Mouse (Mus musculus) forebrain, embryonic 10.5 days (tissue): ENCODE data around the gene Edf1. TPM values are rescaled to one million over a fixed set of nuclear protein-coding genes. Genes with fewer than 3 reads are reported as not detected.

Experiments used
- DNase-seq: peaks from one replicate; pipeline ENCODE4 v3.0.0-alpha.2; 2017; ENCODE audit warnings: low spot score; ENCODE audit errors: extremely low spot score
- H3K27ac ChIP-seq: fragments of 300-500 bp; sonication (generic); 2 replicates; pipeline ENCODE4 v1.5.1; 2016; ENCODE audit warnings: mild to moderate bottlenecking
- H3K27me3 ChIP-seq: fragments of 300-500 bp; sonication (generic); 2 replicates; pipeline ENCODE4 v1.6.1; 2016; ENCODE audit warnings: mild to moderate bottlenecking; ENCODE audit not compliant: poor library complexity, severe bottlenecking
- H3K36me3 ChIP-seq: fragments of 300-500 bp; sonication (generic); replicated peaks from 2 replicates; pipeline ENCODE4 v1.6.1; 2016; ENCODE audit warnings: mild to moderate bottlenecking, moderate library complexity
- H3K4me1 ChIP-seq: fragments of 300-500 bp; sonication (generic); 2 replicates; pipeline ENCODE4 v1.6.1; 2016
- H3K4me3 ChIP-seq: fragments of 300-500 bp; sonication (generic); 2 replicates; pipeline ENCODE4 v1.5.1; 2016; ENCODE audit warnings: mild to moderate bottlenecking, moderate library complexity
- H3K9me3 ChIP-seq: fragments of 300-500 bp; sonication (generic); 2 replicates; pipeline ENCODE4 v1.6.1; 2016; ENCODE audit warnings: mild to moderate bottlenecking, moderate library complexity
- WGBS: fragments of 180-500 bp; shearing (Covaris S2); methylation state at CpG from one replicate; pipeline ENCODE4 v1.1.7; 2016; 5-methylcytosine and 5-hydroxymethylcytosine counted together
- polyA plus RNA-seq: library from polyadenylated mRNA; unstranded; fragments of >200 nt; fragmentation: Nextera tagmentation; extraction: Ambion mirVana; gene quantifications from 2 replicates; pipeline ENCODE4 v1.2.1, GENCODE M21; 2016

Gene Edf1
- polyA plus RNA-seq, 1 experiment from 2014 or later, result 341 TPM

GRCm38 (mm10) chr2:25580621-25581101, 23.0 kb downstream of the Edf1 start:
- DNase-seq, result no peak
- peaks cover 60% of the 10 kb centered on the region for H3K27me3 ChIP-seq
- H3K36me3 ChIP-seq, result peaks cover 34% of the 10 kb centered on the region
- H3K9me3 ChIP-seq, result no peaks in the 10 kb centered on the region
- no peak overlapping the region for H3K27ac ChIP-seq
- whole genome bisulfite sequencing, result 56% methylated on average over 6 of the region's 6 CpGs
- H3K4me1 ChIP-seq, result peaks cover 67% of the 10 kb centered on the region
- H3K4me3 ChIP-seq, result no peak overlapping the region

GRCm38 (mm10) chr2:25581294-25581864, 23.7 kb downstream of the Edf1 start, which contains the start of gene Ajm1:
Gene Ajm1, minus strand, starts transcription at chr2:25581757.
- no peaks in the 10 kb centered on the region for H3K9me3 ChIP-seq
- H3K27ac ChIP-seq, result no peak within 1 kb of the TSS
- DNase-seq, result peak; percentile 71
- peak within 1 kb of the TSS; percentile 42 for H3K4me3 ChIP-seq
- WGBS, result 9% methylated on average over 19 of the region's 19 CpGs
- H3K4me1 ChIP-seq, result peaks cover 62% of the 10 kb centered on the region
- peaks cover 52% of the 10 kb centered on the region for H3K27me3 ChIP-seq
- H3K36me3 ChIP-seq, result peaks cover 41% of the 10 kb centered on the region

GRCm38 (mm10) chr2:25581901-25582301, 24.3 kb downstream of the Edf1 start:
- no peaks in the 10 kb centered on the region for H3K9me3 ChIP-seq
- H3K4me3 ChIP-seq, result peak overlapping the region; percentile 42; the same call in 1 of the 2 replicates
- H3K27ac ChIP-seq, result no peak overlapping the region
- peaks cover 46% of the 10 kb centered on the region for H3K36me3 ChIP-seq
- H3K27me3 ChIP-seq, result peaks cover 47% of the 10 kb centered on the region
- 44% methylated on average over 6 of the region's 6 CpGs for WGBS
- H3K4me1 ChIP-seq, result peaks cover 60% of the 10 kb centered on the region
- no peak for DNase-seq

- peaks cover 53% of the 10 kb centered on the region for H3K36me3 ChIP-seq
- 70% methylated on average over 12 of the region's 12 CpGs for WGBS
- peaks cover 53% of the 10 kb centered on the region for H3K4me1 ChIP-seq
- no peaks in the 10 kb centered on the region for H3K9me3 ChIP-seq
- H3K27ac ChIP-seq, result no peak overlapping the region
- DNase-seq, result no peak
- H3K4me3 ChIP-seq, result no peak overlapping the region
- H3K27me3 ChIP-seq, result peaks cover 40% of the 10 kb centered on the region
Measured at GRCm38 (mm10) chr2:25582466-25583119, 24.9 kb downstream of the Edf1 start.

- H3K27ac ChIP-seq, result no peak overlapping the region
- peaks cover 35% of the 10 kb centered on the region for H3K27me3 ChIP-seq
- H3K36me3 ChIP-seq, result peaks cover 58% of the 10 kb centered on the region
- H3K4me1 ChIP-seq, result peaks cover 48% of the 10 kb centered on the region
- DNase-seq, result no peak
- 87% methylated on average over 6 of the region's 6 CpGs for WGBS
- H3K9me3 ChIP-seq, result no peaks in the 10 kb centered on the region
- H3K4me3 ChIP-seq, result no peak overlapping the region
Measured at GRCm38 (mm10) chr2:25583120-25583481, 25.5 kb downstream of the Edf1 start.

GRCm38 (mm10) chr2:25583571-25583970, 25.9 kb downstream of the Edf1 start:
- Histone ChIP-seq H3K9me3 (no peaks in the 10 kb centered on the region), H3K27ac (no peak overlapping the region), H3K4me3 (no peak overlapping the region), H3K27me3 (peaks cover 31% of the 10 kb centered on the region), H3K36me3 (peaks cover 63% of the 10 kb centered on the region), H3K4me1 (peaks cover 43% of the 10 kb centered on the region)
- WGBS, result 80% methylated on average over 4 of the region's 4 CpGs
- DNase-seq, result no peak

GRCm38 (mm10) chr2:25584152-25584551, 26.5 kb downstream of the Edf1 start:
- H3K27ac ChIP-seq, result no peak overlapping the region
- peaks cover 68% of the 10 kb centered on the region for H3K36me3 ChIP-seq
- no peaks in the 10 kb centered on the region for H3K9me3 ChIP-seq
- H3K27me3 ChIP-seq, result peaks cover 25% of the 10 kb centered on the region
- no peak for DNase-seq
- no peak overlapping the region for H3K4me3 ChIP-seq
- H3K4me1 ChIP-seq, result peaks cover 37% of the 10 kb centered on the region
- WGBS, result 94% methylated on average over 3 of the region's 3 CpGs

- 85% methylated on average over 4 of the region's 4 CpGs for WGBS
- peaks cover 18% of the 10 kb centered on the region for H3K27me3 ChIP-seq
- H3K4me3 ChIP-seq, result no peak overlapping the region
- H3K9me3 ChIP-seq, result no peaks in the 10 kb centered on the region
- H3K36me3 ChIP-seq, result peaks cover 75% of the 10 kb centered on the region
- peaks cover 30% of the 10 kb centered on the region for H3K4me1 ChIP-seq
- no peak for DNase-seq
- no peak overlapping the region for H3K27ac ChIP-seq
Measured at GRCm38 (mm10) chr2:25584856-25585255, 27.2 kb downstream of the Edf1 start.

GRCm38 (mm10) chr2:25585601-25586000, 28.0 kb downstream of the Edf1 start:
- peaks cover 10% of the 10 kb centered on the region for H3K27me3 ChIP-seq
- no peaks in the 10 kb centered on the region for H3K9me3 ChIP-seq
- no peak overlapping the region for H3K27ac ChIP-seq
- no peak for DNase-seq
- no peak overlapping the region for H3K4me3 ChIP-seq
- 95% methylated on average over 3 of the region's 3 CpGs for WGBS
- peaks cover 26% of the 10 kb centered on the region for H3K4me1 ChIP-seq
- H3K36me3 ChIP-seq, result peaks cover 83% of the 10 kb centered on the region

- Histone ChIP-seq H3K4me1 (peaks cover 9% of the 10 kb centered on the region), H3K4me3 (no peak overlapping the region), H3K27ac (no peak overlapping the region), H3K9me3 (no peaks in the 10 kb centered on the region), H3K36me3 (peaks cover 100% of the 10 kb centered on the region), H3K27me3 (no peaks in the 10 kb centered on the region)
- DNase-seq, result no peak
- 94% methylated on average over 8 of the region's 8 CpGs for WGBS
Measured at GRCm38 (mm10) chr2:25587290-25587689, 29.6 kb downstream of the Edf1 start.

- Histone ChIP-seq H3K27ac (no peak overlapping the region), H3K36me3 (peaks cover 100% of the 10 kb centered on the region), H3K4me3 (no peak overlapping the region), H3K9me3 (no peaks in the 10 kb centered on the region), H3K27me3 (no peaks in the 10 kb centered on the region), H3K4me1 (no peaks in the 10 kb centered on the region)
- DNase-seq, result no peak
- 94% methylated on average over 8 of the region's 8 CpGs for WGBS
Measured at GRCm38 (mm10) chr2:25588227-25588907, 30.7 kb downstream of the Edf1 start.

GRCm38 (mm10) chr2:25591863-25592262, 34.2 kb downstream of the Edf1 start:
- WGBS, result 91% methylated on average over 2 of the region's 2 CpGs

More at GRCm38 (mm10) chr2:25591863-25592262, 34.2 kb downstream of the Edf1 start:
- Histone ChIP-seq H3K4me3 (no peak overlapping the region), H3K27ac (no peak overlapping the region), H3K4me1 (no peaks in the 10 kb centered on the region), H3K9me3 (no peaks in the 10 kb centered on the region), H3K36me3 (peaks cover 99% of the 10 kb centered on the region), H3K27me3 (no peaks in the 10 kb centered on the region)
- no peak for DNase-seq
